Mouse (Mus musculus) liver, adult 2 months (tissue): Measurements from ENCODE around the gene Gpn2.
A peak's percentile ranks its signal among the peaks of the same experiment; 100 is the strongest.

Experiments used
- CTCF ChIP-seq: fragments of 200-500 bp; IDR thresholded peaks from 2 replicates; pipeline ENCODE4 v1.5.1; 2011; ENCODE audit warnings: low read depth, low read length, control low read depth
- POLR2A ChIP-seq: fragments of 200-500 bp; IDR thresholded peaks from 2 replicates; pipeline ENCODE4 v1.6.1; 2011; ENCODE audit warnings: low read length, control low read depth; ENCODE audit not compliant: insufficient read depth; ENCODE audit errors: extremely low read depth

- TF ChIP-seq CTCF = peak; percentile 16; the same call in 1 of the 2 replicates
- TF ChIP-seq POLR2A = no peak
Observed at GRCm38 (mm10) chr4:133611815-133612214, 27.7 kb downstream of the Gpn2 start.
